Mouse (Mus musculus) left cerebral cortex, adult 2 months (tissue): ENCODE measurements at regions not wholly inside any gene's neighbourhood (a gene's known extent, or its start where the extent isn't known, plus 50 kb on each side); places are given as distances from the start of the nearest gene placed in this dataset.

Experiments
- DNase-seq, 2 experiments: peaks; one replicate each; pipeline ENCODE4 v3.0.0; 2021 to 2022; ENCODE audit warnings: low spot score in 2 of 2, mixed read lengths in 1 of 2; ENCODE audit errors: extremely low spot score in 1 of 2
- H3K27ac ChIP-seq: fragments of 200-600 bp; 2 replicates; pipeline ENCODE4 v1.8.1; 2022
- H3K4me3 ChIP-seq: fragments of 200-600 bp; 2 replicates; pipeline ENCODE4 v1.8.1; 2022
- CTCF ChIP-seq: fragments of 200-600 bp; IDR thresholded peaks from 2 replicates; pipeline ENCODE4 v1.8.1; 2022; ENCODE audit warnings: antibody characterized with exemption, mild to moderate bottlenecking, moderate library complexity
- intact Hi-C: fragments of 180-260 bp; cut with DNase I; formaldehyde crosslinking; loops from one replicate; pipeline ENCODE4 v1.15.1; 2025

DNA sequence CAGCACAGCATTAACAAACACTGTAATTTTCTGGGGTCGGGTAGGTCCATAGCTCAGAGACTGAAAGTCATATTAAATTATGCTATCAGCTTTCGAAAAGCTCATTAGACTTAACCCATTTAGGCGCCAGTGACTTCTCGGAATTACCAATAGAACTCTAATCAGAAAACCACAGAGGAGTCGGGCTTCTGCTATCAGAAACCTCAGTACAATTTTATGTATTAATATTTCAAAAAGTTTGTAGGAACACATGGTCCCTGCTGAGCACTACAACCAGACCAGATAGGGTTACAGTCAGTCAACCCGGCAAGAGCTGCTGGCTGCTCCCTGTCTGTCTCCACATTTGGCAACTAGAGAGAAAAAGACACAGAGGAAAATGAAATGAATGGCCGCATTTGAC lies 647.3 kb upstream of the Pabpc4l start:
- intact Hi-C loops: no loop called here
- no peak for DNase-seq
- Histone ChIP-seq H3K4me3 (no peak overlapping the region), H3K27ac (no peak overlapping the region)
- no peak for TF ChIP-seq CTCF

DNA sequence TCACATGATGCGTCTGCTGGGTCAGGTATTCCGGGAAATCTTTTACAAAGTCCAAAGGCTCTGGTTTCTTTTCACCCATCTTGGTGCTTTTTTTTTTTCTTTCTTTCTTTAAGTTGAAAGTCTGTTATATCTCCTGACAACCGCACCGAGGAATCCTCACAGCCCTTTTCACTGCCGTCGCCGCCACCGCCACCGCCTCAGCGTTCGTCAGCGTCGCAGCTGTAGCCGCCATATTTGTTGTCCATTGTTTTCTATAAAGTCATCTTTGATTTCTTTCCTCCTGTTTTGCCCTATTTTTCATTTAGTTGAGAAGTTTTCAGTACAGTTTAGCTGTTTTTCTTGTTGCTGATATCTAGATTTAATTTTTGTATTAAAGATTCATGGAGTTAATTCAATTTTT lies 603.5 kb upstream of the Pabpc4l start:
- intact Hi-C loops: no loop called here
- DNase-seq: no peak
- H3K4me3 ChIP-seq: no peak overlapping the region
- no peak overlapping the region for H3K27ac ChIP-seq
- TF ChIP-seq CTCF: no peak

DNA sequence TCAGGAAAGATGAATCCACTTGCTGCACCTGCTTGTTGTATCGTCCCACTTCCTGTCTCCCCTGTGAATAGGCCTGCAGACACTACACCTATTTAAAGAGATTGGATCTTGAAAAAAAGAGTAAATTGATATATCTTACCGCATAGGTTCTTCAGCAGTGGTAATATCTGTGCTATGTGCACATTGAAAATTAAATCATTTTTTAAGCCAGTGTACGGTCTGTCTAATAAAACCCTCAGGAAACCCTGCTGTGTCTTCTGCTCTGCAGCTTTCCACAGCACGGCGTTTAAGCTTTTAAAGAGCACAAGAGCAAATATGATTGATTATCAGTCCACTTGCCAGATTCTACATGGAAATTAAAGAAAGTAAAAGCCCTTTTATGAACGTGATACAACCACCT lies 577.7 kb upstream of the Pabpc4l start:
- Histone ChIP-seq H3K4me3 (no peak overlapping the region), H3K27ac (no peak overlapping the region)
- DNase-seq: no peak
- no peak for TF ChIP-seq CTCF
- intact Hi-C loops: no loop called here

GRCm38 (mm10) chr3:47019270-47019669 lies 571.3 kb upstream of the Pabpc4l start:
- no peak overlapping the region for H3K4me3 ChIP-seq
- no peak for DNase-seq
- peak; percentile 25 for TF ChIP-seq CTCF
- intact Hi-C loops: no loop called here
- no peak overlapping the region for H3K27ac ChIP-seq

DNA sequence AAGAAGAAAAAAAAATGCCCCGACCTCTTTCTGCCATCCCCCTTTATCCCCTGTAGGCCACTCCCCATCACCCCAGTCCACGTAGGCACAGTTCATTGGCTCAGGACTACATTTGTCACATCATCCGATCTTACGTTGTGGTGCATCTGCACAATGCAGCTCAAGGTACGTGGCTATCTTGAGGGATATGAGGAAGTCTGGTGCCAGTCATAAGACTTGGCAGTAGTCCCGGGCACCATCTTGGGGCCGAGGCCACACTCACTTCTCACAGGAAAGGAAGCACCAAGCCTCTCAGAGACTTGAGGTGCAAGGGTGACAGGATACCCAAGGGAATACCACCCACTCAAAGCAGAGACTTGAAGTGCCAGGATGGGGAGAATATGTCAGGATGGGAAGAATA lies 570.5 kb upstream of the Pabpc4l start:
- H3K4me3 ChIP-seq: no peak overlapping the region
- no peak for TF ChIP-seq CTCF
- intact Hi-C loops: no loop called here

DNA sequence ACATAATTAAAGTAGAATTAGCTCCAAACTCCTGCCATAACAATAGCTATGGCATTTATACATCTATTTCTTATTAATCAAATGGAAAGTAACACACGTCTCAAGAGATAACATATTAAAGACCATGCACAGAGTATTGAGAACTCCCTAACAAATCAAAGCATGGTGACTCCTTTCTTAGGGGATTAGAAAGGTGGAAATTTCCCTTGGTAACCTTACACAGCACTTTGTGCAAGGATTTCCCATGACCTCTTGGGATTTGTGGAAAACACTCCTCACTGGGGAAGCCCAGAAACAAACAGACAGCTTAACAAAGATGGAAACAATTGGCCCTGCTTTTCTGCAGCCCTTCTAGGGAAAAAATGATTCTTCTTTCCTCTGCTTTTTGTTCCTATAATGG lies 562.4 kb upstream of the Pabpc4l start:
- Histone ChIP-seq H3K4me3 (no peak overlapping the region), H3K27ac (no peak overlapping the region)
- DNase-seq: no peak
- no peak for TF ChIP-seq CTCF
- intact Hi-C loops: no loop called here

More for the DNA sequence above, 570.5 kb upstream of the Pabpc4l start:
- DNase-seq: no peak
- no peak overlapping the region for H3K27ac ChIP-seq

GRCm38 (mm10) chr3:46998916-46999315 lies 550.9 kb upstream of the Pabpc4l start:
- Histone ChIP-seq H3K4me3 (no peak overlapping the region), H3K27ac (no peak overlapping the region)
- intact Hi-C loops: loop anchor here (10.0 kb wide), 1 partner anchor 1624 kb away; the partner anchor contains the start of gene Pcdh10
- TF ChIP-seq CTCF: peak; percentile 41
- no peak for DNase-seq

DNA sequence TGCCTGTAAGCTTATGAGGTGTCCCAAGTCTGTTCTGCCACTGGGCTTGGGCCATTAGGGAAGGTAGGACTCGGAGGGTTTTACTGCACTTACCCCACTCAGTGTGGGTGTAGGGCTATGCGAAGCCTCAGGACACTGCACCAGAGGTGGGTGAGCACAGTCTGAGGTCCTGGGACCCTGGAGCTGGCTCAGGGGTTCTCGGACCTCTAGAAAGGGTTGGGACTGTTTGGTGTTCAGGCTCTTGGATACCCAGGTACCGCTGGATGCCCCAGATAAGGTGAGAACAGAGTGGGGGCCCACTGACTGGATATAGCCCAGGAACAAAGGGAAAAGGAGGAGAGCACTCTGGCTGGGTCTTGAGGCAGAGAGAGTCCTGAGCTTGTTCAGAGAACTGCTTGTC lies 522.7 kb upstream of the Pabpc4l start:
- intact Hi-C loops: no loop called here
- TF ChIP-seq CTCF: no peak
- Histone ChIP-seq H3K4me3 (no peak overlapping the region), H3K27ac (no peak overlapping the region)
- no peak for DNase-seq

DNA sequence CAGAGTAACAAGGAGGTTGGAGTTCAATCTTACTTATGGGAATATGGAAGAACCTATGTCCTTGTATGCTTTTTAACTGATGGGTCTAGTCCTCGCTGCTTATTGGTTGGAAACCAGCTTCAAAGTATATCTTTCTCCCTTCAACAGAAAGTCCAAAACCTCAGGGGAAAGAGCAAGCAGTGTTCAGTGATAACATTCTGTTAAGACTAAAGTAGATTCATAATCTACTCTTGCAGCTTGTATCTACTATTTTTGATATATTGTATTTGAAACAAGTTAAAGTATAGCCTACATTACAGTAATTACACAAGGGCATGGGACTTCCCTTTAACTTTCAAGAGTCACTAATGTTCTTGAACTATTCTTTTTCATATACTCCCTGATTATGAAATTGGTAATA lies 522.0 kb upstream of the Pabpc4l start:
- Histone ChIP-seq H3K4me3 (no peak overlapping the region), H3K27ac (no peak overlapping the region)
- TF ChIP-seq CTCF: no peak
- no peak for DNase-seq
- intact Hi-C loops: no loop called here

DNA sequence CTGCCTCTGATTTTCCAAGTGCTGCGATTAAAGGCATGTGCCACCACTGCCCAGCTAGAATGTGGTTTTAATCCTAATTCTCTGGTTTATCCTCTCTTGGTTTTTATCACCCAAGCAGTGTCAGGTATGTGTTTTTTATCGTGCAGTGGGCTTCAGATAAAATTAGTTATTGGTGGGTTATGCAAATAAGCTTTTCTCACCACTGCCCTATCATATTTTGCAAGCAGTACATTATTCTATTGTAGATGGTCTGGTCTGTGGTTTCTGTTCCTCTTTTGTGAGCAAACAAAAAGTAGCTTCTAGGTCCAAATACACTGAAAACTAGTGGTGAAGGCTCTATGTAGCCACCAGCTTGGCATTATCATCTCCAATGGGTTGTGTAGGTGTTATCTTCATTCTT lies 503.4 kb upstream of the Pabpc4l start:
- no peak overlapping the region for H3K27ac ChIP-seq
- intact Hi-C loops: no loop called here
- no peak for TF ChIP-seq CTCF
- no peak overlapping the region for H3K4me3 ChIP-seq
- DNase-seq: no peak

- no peak for TF ChIP-seq CTCF
- intact Hi-C loops: no loop called here
- no peak for DNase-seq
- H3K27ac ChIP-seq: no peak overlapping the region
- no peak overlapping the region for H3K4me3 ChIP-seq
Observed at GRCm38 (mm10) chr3:46937751-46938150, 489.7 kb upstream of the Pabpc4l start.

- intact Hi-C loops: no loop called here
- no peak for TF ChIP-seq CTCF
- H3K27ac ChIP-seq: no peak overlapping the region
Observed at GRCm38 (mm10) chr3:46891057-46891736, 443.2 kb upstream of the Pabpc4l start.

DNA sequence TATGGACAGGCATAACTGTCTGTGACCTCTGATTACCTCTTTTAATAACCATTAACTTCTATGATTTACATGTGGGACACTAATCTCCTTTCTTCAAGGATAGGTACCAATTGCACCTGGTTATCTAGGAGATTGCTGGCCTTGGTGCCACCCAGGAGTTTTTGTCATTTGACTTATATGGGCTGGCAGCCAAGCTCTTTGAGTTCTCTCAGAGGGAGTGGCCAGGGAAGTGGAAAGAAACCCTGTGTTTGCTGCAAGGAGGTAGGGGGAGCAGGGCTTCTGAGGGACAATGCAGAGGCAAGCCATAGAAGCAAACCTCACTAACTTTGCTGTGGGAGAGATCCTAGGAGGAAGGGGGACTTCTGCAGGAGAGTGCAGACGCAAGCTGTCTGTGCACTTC lies 427.8 kb upstream of the Pabpc4l start:
- no peak for DNase-seq
- no peak overlapping the region for H3K4me3 ChIP-seq
- no peak for TF ChIP-seq CTCF
- H3K27ac ChIP-seq: no peak overlapping the region
- intact Hi-C loops: no loop called here

More at GRCm38 (mm10) chr3:46891057-46891736, 443.2 kb upstream of the Pabpc4l start:
- no peak for DNase-seq
- no peak overlapping the region for H3K4me3 ChIP-seq
